Mouse (Mus musculus): ENCODE data around the gene Gpr146. TPM values are rescaled to one million over a fixed set of nuclear protein-coding genes. Genes with fewer than 3 reads are reported as not detected.

The Gpr146 gene
- total RNA-seq, 1 experiment from 2014 or later: 14.8 TPM

DNA sequence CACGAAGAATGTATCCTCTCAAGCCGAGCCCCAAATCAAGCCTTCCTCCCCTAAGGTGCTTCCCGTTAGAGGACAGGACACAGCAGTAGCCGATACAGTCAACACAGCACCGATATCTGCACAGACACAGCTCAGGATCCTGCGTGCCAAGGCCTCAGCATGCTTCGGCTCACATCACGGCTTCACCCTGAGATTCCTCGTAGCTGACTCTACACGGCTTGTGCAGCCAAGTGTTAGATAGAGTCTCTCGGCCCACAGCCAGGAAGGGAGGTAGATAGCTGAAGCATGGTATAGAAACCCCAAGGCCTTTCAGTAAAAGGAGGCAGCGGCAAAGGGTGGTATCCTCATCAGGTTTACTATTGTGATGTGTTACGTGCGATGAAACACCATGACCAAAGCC, 22.5 kb downstream of the Gpr146 start:
- no peak for DNase-seq

DNA sequence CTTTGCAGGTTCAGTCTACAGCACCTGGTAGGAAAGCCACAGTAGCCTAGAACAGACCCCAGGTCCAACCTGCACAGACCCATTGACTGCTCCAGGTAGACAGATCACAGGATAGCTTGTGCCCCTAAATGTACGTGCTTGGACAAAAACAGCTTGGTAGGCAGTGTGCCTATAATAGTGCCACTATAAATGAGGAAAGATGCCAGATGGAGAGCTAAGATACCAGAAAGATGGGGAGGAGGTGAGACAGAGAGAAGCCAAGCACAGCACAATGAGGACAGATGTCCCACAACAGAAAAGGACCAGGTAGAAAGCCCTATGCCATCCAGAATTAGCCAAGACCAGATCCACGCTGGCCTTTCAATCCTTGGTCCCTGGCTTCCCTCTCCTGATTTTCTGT, 24.6 kb downstream of the Gpr146 start:
- no peak for DNase-seq

DNA sequence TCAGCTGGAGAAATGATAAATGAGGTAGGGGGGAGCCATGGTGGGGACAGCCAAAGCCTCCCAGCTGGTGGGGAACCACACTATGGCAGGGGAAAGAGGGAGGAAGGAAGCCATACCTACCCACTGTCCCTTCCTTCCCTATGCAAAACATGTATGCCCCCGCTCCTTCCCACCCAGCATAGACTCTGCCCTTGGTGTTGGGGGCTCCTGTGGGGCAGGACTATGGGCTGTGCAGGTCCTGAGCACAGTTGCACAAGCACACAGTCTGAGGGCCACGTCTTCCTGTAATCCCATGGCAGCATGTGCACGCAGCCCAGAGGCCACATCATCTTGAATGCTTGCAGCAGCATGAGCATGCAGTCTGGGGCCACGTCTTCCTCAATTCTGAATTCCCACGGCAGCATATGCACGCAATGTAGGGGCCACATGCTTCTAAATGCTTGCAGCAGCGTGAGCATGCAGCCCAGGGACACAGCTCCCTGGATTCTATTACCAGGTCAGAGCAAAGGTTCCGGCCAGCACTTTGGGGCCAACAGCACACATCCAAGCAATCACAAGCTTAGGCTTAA, 26.3 kb downstream of the Gpr146 start:
- no peak for DNase-seq

DNA sequence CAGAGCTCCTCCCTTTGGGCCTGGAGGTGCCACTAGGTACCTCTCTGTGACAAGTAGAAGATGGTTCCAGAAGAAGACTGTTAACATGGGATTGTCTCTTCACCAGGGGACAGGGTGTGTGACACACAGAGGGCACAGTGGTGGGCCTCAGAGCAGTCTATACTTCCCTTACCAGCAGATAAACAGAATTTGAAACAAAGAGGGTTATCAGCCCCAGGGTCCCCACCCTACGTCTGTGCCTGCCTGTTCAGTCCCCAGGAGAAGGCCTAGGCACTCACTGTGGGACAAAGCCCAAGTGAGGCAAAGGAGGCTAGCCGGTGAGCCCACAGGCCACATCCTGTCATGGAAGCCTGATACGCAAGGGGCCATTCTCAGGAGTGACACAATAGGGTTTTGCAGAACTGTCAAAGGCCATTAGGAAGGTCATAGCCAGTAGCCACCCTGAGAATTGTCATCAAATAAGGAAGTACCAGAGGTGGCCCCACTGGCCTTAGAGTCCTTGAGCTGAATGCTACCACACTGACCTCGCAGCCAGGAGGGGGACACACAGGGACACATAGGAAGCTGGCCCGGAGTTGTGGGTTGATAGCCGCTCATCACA, 27.4 kb downstream of the Gpr146 start, which contains the start of gene C130050O18Rik:
Gene C130050O18Rik, plus strand, starts transcription at position 480 of the 601 bp plus-strand sequence.
- no peak for DNase-seq

- DNase-seq: no peak
Measured at GRCm38 (mm10) chr5:139405478-139405877, 28.0 kb downstream of the Gpr146 start.

DNA sequence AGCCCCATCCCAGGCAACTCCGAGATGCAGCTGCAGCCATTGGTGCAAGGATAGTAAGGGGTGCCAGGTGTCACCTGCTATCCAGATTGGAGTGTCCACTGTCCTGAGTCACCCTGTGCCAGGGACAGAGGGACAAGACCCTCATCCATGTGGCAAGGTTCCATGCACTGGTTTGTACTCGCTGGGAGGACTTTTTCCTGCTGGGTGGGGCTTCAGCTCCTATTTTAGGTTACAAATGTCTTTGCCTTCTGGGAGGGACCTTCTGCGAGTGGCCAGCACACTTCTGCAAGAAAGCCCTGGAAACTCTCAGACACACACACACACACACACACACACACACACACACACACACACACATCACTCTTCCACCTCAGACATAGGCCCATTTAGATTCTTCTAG, 28.5 kb downstream of the Gpr146 start:
- no peak for DNase-seq

DNA sequence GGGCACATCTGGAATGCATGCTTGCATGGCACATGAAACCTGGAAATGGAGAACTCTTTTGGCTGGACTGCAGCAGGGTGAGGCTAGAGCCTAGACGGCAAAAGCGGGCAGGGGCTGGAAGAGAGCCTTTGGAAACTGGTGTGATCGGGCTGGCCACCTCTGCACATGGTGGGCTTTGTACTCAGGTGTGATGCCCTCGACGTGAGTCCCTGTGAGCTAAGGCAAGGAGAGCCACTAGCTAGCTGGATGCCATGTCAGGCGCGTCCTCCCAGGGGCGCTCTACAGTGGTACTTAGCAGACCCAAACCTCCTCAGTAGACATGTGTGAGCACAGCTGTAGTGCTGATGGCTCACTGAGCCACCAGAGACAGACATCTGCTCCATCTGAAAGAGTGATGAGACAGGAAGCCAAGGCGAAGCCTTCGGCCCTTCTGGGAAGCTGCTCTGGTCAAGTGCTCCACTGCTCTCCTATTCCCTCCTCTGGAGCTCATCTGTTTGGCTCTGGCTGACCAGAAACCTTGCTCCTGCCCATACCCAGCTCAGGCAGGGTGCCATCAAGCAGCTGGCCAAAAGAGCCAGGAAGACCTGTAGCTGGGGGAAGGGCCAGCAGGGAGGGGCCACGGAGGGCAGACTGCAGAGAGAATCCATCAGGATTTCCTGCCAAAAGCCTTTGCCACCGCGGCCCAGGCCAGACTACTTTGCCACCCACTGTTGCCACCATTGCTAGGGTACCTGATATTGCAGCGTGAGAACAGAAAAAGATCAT, 29.8 kb downstream of the Gpr146 start:
- peak; percentile 69 for DNase-seq

GRCm38 (mm10) chr5:139408511-139408910, 31.0 kb downstream of the Gpr146 start:
- DNase-seq: no peak

- DNase-seq: peak; percentile 87
Measured at GRCm38 (mm10) chr5:139409412-139409811, 31.9 kb downstream of the Gpr146 start.

- no peak for DNase-seq
Measured at GRCm38 (mm10) chr5:139410056-139410455, 32.6 kb downstream of the Gpr146 start.

DNA sequence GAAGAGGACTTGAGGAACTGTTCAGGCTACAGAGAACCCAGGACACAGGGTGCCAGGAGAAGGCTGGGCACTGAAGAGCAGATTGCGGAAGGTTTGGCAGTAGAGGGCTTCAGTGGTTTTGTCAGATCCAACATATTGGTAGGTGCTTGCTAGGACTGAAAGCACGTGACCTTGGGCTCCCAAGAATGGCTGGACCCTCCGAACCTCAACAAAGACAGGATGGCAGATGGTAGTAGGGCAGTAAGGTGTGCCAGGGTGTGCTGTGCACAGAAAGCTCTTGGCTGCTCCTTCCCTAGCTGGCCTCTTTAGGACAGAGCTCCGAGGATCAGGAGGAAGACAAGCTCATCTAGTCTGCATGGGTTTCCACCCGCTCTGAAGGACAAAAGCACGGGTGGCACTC, 33.6 kb downstream of the Gpr146 start:
- no peak for DNase-seq

DNA sequence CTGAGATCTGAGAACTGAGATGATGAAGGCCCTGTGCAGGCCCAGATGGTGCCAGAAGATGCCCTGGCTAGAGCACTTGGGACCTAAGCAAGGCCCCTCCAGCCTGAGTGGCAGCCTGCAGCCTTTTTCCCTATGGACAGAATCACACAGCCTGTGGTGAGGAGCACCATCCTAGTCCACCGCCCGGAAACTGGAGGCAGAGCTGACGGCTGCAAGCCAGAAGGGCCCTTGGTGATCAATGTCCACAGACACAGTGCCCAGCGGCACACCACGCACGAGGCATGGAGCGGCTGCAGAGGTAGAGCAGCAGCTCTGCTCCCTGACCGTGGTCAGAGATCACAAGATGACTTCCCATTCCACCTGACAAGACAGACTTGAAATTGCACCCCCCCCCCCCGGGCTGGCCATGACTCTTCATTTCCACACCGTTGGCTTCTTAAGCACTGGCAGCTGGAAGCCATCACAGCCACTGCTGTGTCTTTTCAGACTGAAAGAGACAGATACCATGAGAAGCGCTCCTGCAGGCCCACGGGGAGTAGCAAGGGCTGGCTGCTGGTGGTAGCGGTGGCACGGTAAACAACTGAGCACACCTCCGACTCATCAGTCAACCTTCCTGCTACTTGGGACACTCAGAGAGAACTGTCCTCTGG, 34.3 kb downstream of the Gpr146 start:
- no peak for DNase-seq

GRCm38 (mm10) chr5:139413545-139413944, 36.0 kb downstream of the Gpr146 start:
- no peak for DNase-seq

DNA sequence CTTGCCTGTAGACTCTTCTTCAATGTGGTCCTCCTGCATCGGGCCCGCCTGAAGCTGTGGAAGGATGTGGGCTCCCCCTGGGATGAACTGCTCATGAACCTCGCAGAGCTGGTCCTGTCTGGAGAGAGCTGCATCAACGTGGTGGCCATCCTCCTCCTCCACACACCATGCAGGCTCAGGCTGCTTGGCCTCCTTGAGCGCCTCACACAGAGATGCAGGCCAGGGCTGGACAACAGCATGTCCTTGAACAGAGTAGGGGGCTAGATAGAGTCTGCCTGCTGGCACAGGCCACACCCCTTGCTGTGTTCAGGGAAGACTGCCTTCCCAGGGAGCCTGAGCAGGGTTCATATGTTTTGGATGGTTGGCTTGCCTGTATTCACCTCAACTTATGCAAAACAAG, 37.5 kb downstream of the Gpr146 start:
- no peak for DNase-seq

DNA sequence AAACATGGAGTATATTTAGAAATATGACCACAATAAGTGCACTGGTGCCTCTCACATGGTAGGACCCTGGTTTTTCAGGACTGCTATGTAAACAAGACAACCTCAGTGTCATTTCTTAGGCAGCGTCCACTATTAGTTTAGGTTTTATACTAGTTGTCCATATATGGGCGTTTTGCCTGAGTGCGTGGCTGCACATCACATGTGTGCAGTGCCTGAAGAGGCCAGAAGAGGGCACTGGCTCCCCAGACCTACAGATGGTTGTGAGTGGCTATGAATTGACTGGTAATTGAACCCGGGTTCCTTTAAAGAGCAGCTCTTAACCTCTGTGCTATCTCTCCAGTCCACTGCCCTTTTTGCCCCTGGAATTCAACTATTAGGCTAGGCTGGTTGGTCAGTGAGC, 39.4 kb downstream of the Gpr146 start:
- no peak for DNase-seq

- DNase-seq: no peak
Measured at GRCm38 (mm10) chr5:139417480-139417879, 40.0 kb downstream of the Gpr146 start.

DNA sequence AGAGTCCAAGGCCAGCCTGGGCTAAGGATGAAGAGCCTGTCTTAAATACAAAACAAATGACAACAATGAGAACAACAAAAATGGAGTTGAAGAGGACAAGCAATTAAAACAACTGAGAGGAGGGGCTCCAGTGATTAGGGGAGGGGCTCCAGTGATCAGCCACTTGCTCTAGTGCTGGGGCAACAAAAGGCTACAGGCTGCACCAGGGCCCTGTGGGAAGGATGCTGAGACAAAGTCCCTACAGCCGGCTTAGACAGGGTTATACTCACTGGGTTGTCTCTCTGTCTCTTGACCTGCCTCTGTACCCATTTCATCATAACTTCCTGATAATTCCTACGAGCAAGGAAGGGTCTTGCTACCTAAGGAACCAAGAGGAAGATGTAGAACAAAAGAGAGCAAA, 40.6 kb downstream of the Gpr146 start:
- DNase-seq: no peak

DNA sequence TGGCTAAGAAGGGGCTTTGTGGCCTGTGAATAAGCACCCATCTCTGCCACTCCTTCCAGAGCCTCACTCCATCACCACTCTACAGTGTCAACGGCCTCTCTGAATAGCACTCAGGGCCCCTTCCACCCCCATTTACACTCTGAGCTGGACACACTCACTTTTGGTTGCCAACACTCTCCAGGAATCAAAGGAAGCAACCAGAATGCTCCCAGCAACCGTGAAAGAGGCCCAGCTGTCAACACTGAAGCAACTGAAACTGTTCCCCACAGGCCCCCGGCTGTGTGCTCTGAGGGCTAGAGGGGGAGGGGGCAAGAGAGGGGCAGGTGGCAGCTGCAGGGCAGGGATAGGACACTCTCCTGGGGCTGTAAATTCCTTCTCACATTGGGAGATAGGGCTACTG, 41.1 kb downstream of the Gpr146 start:
- DNase-seq: no peak

GRCm38 (mm10) chr5:139423026-139423865, 45.7 kb downstream of the Gpr146 start, which contains the start of gene Gper1:
Gene Gper1 (plus strand): TSS chr5:139423151.
- DNase-seq: peak; percentile 76

GRCm38 (mm10) chr5:139425198-139425597, 47.7 kb downstream of the Gpr146 start:
- DNase-seq: no peak

- no peak for DNase-seq
Measured at GRCm38 (mm10) chr5:139427001-139427400, 49.5 kb downstream of the Gpr146 start.

DNA sequence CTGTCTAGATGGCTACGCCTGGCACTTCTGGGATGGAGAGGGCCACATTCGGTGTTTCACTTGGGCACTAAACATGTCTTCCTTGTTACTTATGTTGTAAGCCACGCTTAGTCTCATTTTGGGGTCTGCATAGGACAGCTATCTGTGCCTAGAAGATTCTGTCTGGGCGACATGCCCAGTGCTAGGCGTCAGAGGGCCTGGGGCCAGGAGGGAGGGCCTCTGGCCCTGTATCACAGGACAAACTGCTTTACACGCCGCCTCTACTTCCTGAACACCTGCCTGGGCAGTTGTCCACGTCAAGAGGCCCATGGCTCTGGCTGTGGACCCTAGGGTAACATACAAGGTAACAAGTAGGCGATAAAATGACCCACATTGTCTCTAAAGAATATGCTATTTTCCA, 50.5 kb downstream of the Gpr146 start:
- DNase-seq: no peak

All from adrenal gland, postnatal 14 days (tissue).